Mouse (Mus musculus): ENCODE results near the gene Nox4.

DNA sequence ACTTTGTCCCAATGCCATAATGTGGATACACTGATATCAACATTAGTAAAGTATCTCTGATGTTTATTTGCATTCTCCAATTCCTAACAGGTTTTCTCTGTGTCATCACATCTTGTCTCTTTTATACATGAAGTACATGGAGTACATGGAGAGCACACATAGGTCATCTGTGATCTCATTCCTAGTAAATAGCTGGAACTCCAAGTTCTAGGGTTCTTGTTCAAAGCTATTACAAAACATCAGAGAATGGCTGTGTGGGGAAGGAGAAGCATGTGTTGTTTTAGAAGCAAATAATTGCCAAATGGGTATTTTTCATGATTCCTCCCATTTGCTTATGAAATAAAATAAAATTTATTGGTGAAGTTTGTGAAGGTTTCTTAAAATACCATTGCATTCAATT, 121.9 kb downstream of the Nox4 start:
- TF ChIP-seq CTCF (IDR thresholded peaks at IDR 0.05; ENCODE audit: borderline replicate concordance, insufficient read depth, low read depth, low read length) (no peak), POLR2A (IDR thresholded peaks at IDR 0.05; ENCODE audit: borderline replicate concordance, insufficient read depth, low read length) (no peak)
